Mouse (Mus musculus) liver, embryonic 12.5 days (tissue): ENCODE measurements around the gene Prcp. TPM values are rescaled to one million over a fixed set of nuclear protein-coding genes. Genes with fewer than 3 reads are reported as not detected.
A peak's percentile ranks its signal among the peaks of the same experiment; 100 is the strongest.
"Not testable (repeated sequence)": the region's sequence is repeated elsewhere in the genome, so short reads cannot be mapped to it uniquely, and the experiment has no call there.

Experiments
- ATAC-seq: fragments of 200-750 bp; cut with Nextera tagmentation; 2 replicates; pipeline ENCODE4 v1.8.0; 2017; ENCODE audit warnings: moderate number of reproducible peaks, mild to moderate bottlenecking, moderate library complexity
- H3K27ac ChIP-seq: fragments of 300-500 bp; sonication (generic); 2 replicates; pipeline ENCODE4 v1.5.1; 2016; ENCODE audit warnings: mild to moderate bottlenecking
- H3K27me3 ChIP-seq: fragments of 300-500 bp; sonication (generic); replicated peaks from 2 replicates; pipeline ENCODE4 v1.6.1; 2016; ENCODE audit warnings: mild to moderate bottlenecking, moderate library complexity
- H3K36me3 ChIP-seq: fragments of 300-500 bp; sonication (generic); 2 replicates; pipeline ENCODE4 v1.6.1; 2016; ENCODE audit warnings: mild to moderate bottlenecking, moderate library complexity
- H3K4me1 ChIP-seq: fragments of 300-500 bp; sonication (generic); 2 replicates; pipeline ENCODE4 v1.6.1; 2016
- H3K4me2 ChIP-seq: fragments of 300-500 bp; sonication (generic); 2 replicates; pipeline ENCODE4 v1.6.1; 2016; ENCODE audit warnings: mild to moderate bottlenecking, moderate library complexity
- H3K4me3 ChIP-seq: fragments of 300-500 bp; sonication (generic); 2 replicates; pipeline ENCODE4 v1.5.1; 2016; ENCODE audit warnings: mild to moderate bottlenecking, moderate library complexity
- H3K9ac ChIP-seq: fragments of 300-500 bp; sonication (generic); 2 replicates; pipeline ENCODE4 v1.6.1; 2016; ENCODE audit warnings: mild to moderate bottlenecking, moderate library complexity
- H3K9me3 ChIP-seq: fragments of 300-500 bp; sonication (generic); replicated peaks from 2 replicates; pipeline ENCODE4 v1.6.1; 2016; ENCODE audit warnings: mild to moderate bottlenecking, moderate library complexity
- WGBS: fragments of 180-500 bp; shearing (Covaris S2); methylation state at CpG from one replicate; pipeline ENCODE4 v1.1.7; 2016; ENCODE audit not compliant: insufficient replicate concordance; 5-methylcytosine and 5-hydroxymethylcytosine counted together
- polyA plus RNA-seq: library from polyadenylated mRNA; unstranded; fragments of >200 nt; fragmentation: Nextera tagmentation; extraction: Ambion mirVana; gene quantifications from 2 replicates; pipeline ENCODE4 v1.2.1, GENCODE M21; 2016

The Prcp gene
- polyA plus RNA-seq, 1 experiment from 2014 or later: 18.2 TPM

DNA sequence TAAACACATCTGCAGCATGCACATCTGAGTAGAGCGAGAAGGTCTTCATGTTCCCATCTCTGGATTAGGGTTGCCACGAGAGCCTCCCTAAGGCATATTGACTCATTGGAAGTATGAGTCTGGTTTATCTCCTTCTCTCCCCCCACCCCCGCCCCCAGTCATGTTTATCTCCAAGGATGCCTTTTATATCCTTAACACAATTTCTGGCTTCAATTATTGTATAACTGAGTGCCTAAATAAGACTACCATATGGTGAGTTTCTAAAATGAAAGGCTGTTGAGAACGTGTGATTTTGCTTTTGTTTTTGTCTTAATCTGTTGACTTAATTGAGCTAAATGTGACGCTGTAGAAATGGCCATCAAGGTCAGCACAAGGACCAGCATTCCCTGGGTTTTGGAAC lies 21.8 kb downstream of the Prcp start:
- no peak overlapping the region for H3K27ac ChIP-seq
- H3K36me3 ChIP-seq: peaks cover 8% of the 10 kb centered on the region
- no peaks in the 10 kb centered on the region for H3K9me3 ChIP-seq
- H3K4me2 ChIP-seq: no peak overlapping the region
- no peak overlapping the region for H3K9ac ChIP-seq
- H3K4me3 ChIP-seq: no peak overlapping the region
- 61% methylated on average over 5 of the region's 5 CpGs for WGBS
- no peak for ATAC-seq
- H3K27me3 ChIP-seq: no peaks in the 10 kb centered on the region
- H3K4me1 ChIP-seq: peaks cover 19% of the 10 kb centered on the region; the same call in 1 of the 2 replicates

DNA sequence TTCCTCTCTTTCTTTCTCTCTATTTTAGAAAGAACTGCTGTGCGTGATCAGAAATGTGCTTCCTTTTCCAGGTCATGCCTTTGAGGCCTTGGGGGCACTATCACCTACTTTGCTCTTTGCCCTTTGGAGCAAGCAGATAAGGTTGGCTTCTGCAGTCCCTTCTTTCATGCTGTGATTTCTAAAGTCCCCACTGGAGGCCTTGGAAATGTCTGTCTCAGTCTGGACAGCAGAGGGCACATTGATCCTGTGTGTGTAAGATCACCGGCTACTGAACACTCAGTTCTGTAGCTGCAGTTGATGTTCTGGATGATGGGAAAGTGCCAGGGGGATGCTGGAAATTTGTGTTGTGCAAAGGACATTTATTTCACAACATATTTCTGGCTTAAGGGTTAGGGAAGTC lies 22.8 kb downstream of the Prcp start:
- no peak for ATAC-seq
- H3K4me3 ChIP-seq: no peak overlapping the region
- H3K9ac ChIP-seq: no peak overlapping the region
- no peak overlapping the region for H3K27ac ChIP-seq
- H3K4me2 ChIP-seq: no peak overlapping the region
- H3K4me1 ChIP-seq: peaks cover 19% of the 10 kb centered on the region; the same call in 1 of the 2 replicates
- H3K36me3 ChIP-seq: peaks cover 11% of the 10 kb centered on the region
- WGBS: 49% methylated on average over 2 of the region's 2 CpGs
- H3K9me3 ChIP-seq: no peaks in the 10 kb centered on the region
- H3K27me3 ChIP-seq: no peaks in the 10 kb centered on the region

DNA sequence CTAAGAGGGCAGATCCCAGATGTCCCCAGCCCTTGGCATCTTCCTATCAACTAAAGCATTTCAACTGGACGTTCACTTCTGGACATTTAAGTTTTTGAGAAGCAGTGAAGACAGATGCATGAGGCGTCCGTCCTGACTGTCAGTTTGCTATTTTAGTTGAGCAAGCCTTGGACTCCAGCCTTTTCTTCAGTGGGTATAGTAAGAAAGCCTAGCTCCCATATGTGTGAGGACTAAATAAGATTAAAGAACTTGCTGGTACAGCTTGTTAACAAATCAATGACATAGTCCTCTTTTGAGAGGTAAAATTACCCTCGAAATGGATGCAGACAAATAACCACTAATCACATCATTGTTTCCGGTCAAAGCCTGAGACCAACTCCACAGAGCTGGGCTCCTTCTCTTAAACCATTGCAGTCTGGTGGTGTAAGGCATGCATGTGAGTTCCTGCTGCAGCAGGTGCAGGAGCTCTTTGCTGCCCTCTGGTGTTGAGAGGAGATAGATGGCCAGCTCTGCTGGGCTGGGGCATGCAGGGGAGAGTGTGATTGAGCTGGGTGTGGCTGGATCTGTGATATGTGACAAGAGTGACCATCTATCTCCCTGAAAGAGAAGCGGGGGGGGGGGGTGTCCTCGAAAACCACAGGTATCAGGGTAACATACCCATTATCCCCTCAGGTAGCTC lies 29.2 kb downstream of the Prcp start:
- peaks cover 13% of the 10 kb centered on the region; the same call in 1 of the 2 replicates for H3K36me3 ChIP-seq
- 43% methylated on average over 7 of the region's 7 CpGs for WGBS
- H3K27me3 ChIP-seq: no peaks in the 10 kb centered on the region
- no peaks in the 10 kb centered on the region for H3K9me3 ChIP-seq
- ATAC-seq: peak; percentile 96
- H3K9ac ChIP-seq: no peak overlapping the region
- H3K4me1 ChIP-seq: peaks cover 14% of the 10 kb centered on the region
- H3K4me3 ChIP-seq: no peak overlapping the region
- no peak overlapping the region for H3K4me2 ChIP-seq
- H3K27ac ChIP-seq: no peak overlapping the region

DNA sequence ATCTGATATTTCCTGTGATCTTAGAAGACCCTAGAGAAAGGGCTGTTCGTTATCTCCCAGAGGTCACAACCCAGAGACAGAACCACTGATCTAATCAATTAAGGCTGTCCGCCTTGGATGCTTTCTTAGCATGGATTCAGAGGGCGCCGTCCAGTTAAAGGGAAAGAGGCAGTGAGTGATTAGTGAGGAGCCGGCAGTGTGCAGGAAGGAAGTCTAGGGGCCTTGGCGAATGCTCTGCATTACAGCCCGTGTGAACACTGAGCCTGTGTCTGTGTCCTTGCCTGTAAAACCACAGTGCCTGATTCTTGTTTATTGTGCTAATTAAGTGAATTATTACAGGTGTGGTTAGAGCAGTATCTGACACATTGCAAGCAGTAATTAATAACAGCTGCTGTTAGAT lies 30.0 kb downstream of the Prcp start:
- H3K4me2 ChIP-seq, H3K4me3 ChIP-seq, H3K27me3 ChIP-seq, H3K9me3 ChIP-seq, ATAC-seq, H3K9ac ChIP-seq, H3K27ac ChIP-seq: not testable (repeated sequence)
- Histone ChIP-seq H3K4me1 (peaks cover 14% of the 10 kb centered on the region), H3K36me3 (peaks cover 13% of the 10 kb centered on the region; the same call in 1 of the 2 replicates)
- WGBS: 27% methylated on average over 7 of the region's 7 CpGs

- no peak overlapping the region for H3K4me2 ChIP-seq
- H3K27me3 ChIP-seq: no peaks in the 10 kb centered on the region
- H3K9ac ChIP-seq: no peak overlapping the region
- H3K27ac ChIP-seq: no peak overlapping the region
- H3K9me3 ChIP-seq: no peaks in the 10 kb centered on the region
- peaks cover 35% of the 10 kb centered on the region for H3K36me3 ChIP-seq
- no peak overlapping the region for H3K4me3 ChIP-seq
- H3K4me1 ChIP-seq: no peaks in the 10 kb centered on the region
- no peak for ATAC-seq
- WGBS: 76% methylated on average over 6 of the region's 6 CpGs
Measured at GRCm38 (mm10) chr7:92920172-92920856, 46.0 kb downstream of the Prcp start.

DNA sequence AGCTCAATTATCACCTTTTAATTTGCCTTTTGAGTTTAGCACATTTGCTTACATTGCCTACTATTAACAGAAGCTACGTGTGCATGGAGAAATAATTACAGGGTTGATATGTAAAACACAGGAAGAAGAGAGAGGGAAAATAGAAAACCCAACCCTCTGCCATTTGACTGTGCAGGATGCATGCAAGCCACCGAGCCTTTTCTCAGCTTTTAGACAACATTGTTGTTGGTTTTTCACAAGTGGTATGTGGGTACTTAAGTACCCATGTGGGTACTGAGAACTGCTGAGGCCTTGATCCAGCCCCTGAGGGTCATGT lies 46.5 kb downstream of the Prcp start:
- Histone ChIP-seq H3K27ac (no peak overlapping the region), H3K4me3 (no peak overlapping the region), H3K27me3 (no peaks in the 10 kb centered on the region), H3K4me2 (no peak overlapping the region), H3K4me1 (no peaks in the 10 kb centered on the region), H3K9ac (no peak overlapping the region), H3K36me3 (peaks cover 35% of the 10 kb centered on the region), H3K9me3 (no peaks in the 10 kb centered on the region)
- WGBS: 64% methylated on average over 2 of the region's 2 CpGs
- ATAC-seq: no peak

- no peaks in the 10 kb centered on the region for H3K27me3 ChIP-seq
- no peak overlapping the region for H3K9ac ChIP-seq
- H3K27ac ChIP-seq: no peak overlapping the region
- H3K4me1 ChIP-seq: no peaks in the 10 kb centered on the region
- no peak overlapping the region for H3K4me3 ChIP-seq
- no peaks in the 10 kb centered on the region for H3K9me3 ChIP-seq
- no peak for ATAC-seq
- H3K4me2 ChIP-seq: no peak overlapping the region
- 79% methylated on average over 8 of the region's 8 CpGs for WGBS
- H3K36me3 ChIP-seq: peaks cover 13% of the 10 kb centered on the region; the same call in 1 of the 2 replicates
Measured at GRCm38 (mm10) chr7:92932792-92933191, 58.5 kb downstream of the Prcp start.

DNA sequence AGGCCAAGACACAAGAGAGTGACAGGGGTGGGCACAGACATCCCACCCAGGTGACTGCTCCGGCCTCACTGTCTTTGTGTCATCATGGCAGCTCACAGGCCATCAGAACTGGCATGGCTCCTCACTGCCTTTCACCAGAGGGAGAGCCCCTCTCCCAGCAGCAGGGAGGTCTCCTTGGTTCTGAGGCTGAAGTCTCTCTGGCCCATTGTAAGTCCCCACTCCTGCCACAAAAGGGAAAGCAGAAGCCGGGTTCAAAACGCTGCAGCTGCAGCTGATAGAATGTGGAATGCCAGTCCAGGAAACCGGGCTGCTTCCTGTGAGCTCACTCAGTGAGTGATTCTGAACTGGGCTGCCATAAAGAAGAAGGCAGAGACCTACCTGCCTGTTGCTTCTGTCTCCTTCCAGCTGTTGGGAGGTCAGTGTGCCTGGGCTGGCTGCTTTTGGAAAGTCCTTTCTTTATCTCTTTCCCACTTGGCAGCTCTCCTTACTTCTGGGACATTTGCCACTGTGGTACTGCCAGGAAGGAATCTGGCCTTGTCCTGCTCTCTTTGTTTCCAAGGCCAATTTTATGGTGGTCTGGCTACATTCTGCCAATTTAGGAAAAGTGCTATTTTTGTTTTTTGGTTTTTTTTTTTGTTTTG lies 59.2 kb downstream of the Prcp start:
- not testable (repeated sequence) for H3K4me1 ChIP-seq, H3K9me3 ChIP-seq, H3K27me3 ChIP-seq, H3K9ac ChIP-seq, H3K4me3 ChIP-seq, H3K27ac ChIP-seq, ATAC-seq, H3K4me2 ChIP-seq
- 53% methylated on average over 4 of the region's 4 CpGs for WGBS
- peaks cover 13% of the 10 kb centered on the region; the same call in 1 of the 2 replicates for H3K36me3 ChIP-seq

DNA sequence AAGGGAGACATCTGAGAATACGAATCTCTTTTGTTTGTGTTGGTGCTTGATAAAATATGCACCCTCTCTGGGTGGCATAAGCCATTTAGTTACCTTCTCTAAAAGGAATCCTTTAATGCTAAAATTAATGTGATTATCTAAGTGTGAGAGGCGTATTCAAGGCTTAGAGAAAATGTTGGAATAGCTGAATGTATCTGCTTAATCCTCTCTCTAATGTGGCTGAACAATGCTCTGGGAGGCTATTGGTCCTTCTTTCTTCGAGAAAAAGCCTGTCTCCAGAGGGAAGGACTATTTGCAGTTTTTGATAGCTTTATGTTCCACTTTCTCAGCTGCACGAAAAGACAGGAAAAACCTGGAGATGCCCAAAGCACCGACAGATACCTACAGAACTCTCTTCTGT lies 62.5 kb downstream of the Prcp start:
- ATAC-seq: no peak
- H3K9me3 ChIP-seq: no peaks in the 10 kb centered on the region
- H3K27me3 ChIP-seq: no peaks in the 10 kb centered on the region

DNA sequence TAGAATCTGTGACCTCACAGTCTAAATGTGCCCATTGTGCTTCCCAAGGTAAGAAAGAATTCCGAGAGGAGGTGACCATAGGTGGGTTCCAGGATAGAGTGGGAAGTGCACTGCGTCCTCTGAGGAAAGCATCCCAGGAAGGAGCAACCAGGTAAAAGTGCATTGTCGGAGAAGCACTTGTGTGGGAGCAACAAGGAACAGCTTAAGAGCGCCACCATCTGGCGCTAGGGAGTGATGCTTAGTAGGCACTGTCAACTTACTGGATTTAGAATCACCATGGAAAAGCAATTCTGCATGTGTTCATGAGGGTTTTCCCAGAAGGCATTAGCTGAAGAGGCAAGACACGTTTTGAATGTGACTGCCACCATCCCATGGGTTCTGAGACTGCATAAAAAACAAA lies 63.7 kb downstream of the Prcp start:
- H3K9me3 ChIP-seq: no peaks in the 10 kb centered on the region
- ATAC-seq: no peak
- H3K4me3 ChIP-seq: no peak overlapping the region
- H3K36me3 ChIP-seq: no peaks in the 10 kb centered on the region
- no peak overlapping the region for H3K9ac ChIP-seq
- H3K4me1 ChIP-seq: no peaks in the 10 kb centered on the region
- WGBS: 23% methylated on average over 6 of the region's 6 CpGs
- no peaks in the 10 kb centered on the region for H3K27me3 ChIP-seq
- no peak overlapping the region for H3K4me2 ChIP-seq
- no peak overlapping the region for H3K27ac ChIP-seq

More for the DNA sequence above, 62.5 kb downstream of the Prcp start:
- H3K4me1 ChIP-seq: no peaks in the 10 kb centered on the region
- H3K4me3 ChIP-seq: no peak overlapping the region
- H3K36me3 ChIP-seq: no peaks in the 10 kb centered on the region; the same call in 1 of the 2 replicates
- no peak overlapping the region for H3K9ac ChIP-seq
- WGBS: 41% methylated on average over 5 of the region's 5 CpGs
- H3K27ac ChIP-seq: no peak overlapping the region
- no peak overlapping the region for H3K4me2 ChIP-seq

GRCm38 (mm10) chr7:92939776-92940175 lies 65.5 kb downstream of the Prcp start:
- H3K27ac ChIP-seq: no peak overlapping the region
- H3K9me3 ChIP-seq: no peaks in the 10 kb centered on the region
- whole genome bisulfite sequencing: 58% methylated on average over 5 of the region's 5 CpGs
- no peak overlapping the region for H3K4me3 ChIP-seq
- ATAC-seq: no peak
- H3K9ac ChIP-seq: no peak overlapping the region
- no peaks in the 10 kb centered on the region for H3K4me1 ChIP-seq
- H3K4me2 ChIP-seq: no peak overlapping the region
- H3K36me3 ChIP-seq: no peaks in the 10 kb centered on the region
- no peaks in the 10 kb centered on the region for H3K27me3 ChIP-seq

- Histone ChIP-seq H3K27ac (no peak overlapping the region), H3K4me2 (no peak overlapping the region), H3K9ac (no peak overlapping the region), H3K4me1 (no peaks in the 10 kb centered on the region), H3K9me3 (no peaks in the 10 kb centered on the region), H3K4me3 (no peak overlapping the region), H3K27me3 (no peaks in the 10 kb centered on the region), H3K36me3 (no peaks in the 10 kb centered on the region)
- 39% methylated on average over 3 of the region's 3 CpGs for WGBS
- no peak; the same call in 1 of the 2 replicates for ATAC-seq
Measured at GRCm38 (mm10) chr7:92950775-92951174, 76.5 kb downstream of the Prcp start.
